Mouse (Mus musculus): Measurements from ENCODE around the gene Tbc1d8. TPM values are rescaled to one million over a fixed set of nuclear protein-coding genes. Genes with fewer than 3 reads are reported as not detected.

Gene Tbc1d8
- total RNA-seq, 2 experiments from 2014 or later, result 13.9 to 16.8 TPM

GRCm38 (mm10) chr1:39487370-39487769, 8.8 kb upstream of the Tbc1d8 start:
- DNase-seq (ENCODE audit: low spot score in 2 of 2), result no peak
- intact Hi-C loops (cut with DNase I), result no loop called here

- intact Hi-C loops (cut with DNase I), result no loop called here
- DNase-seq (ENCODE audit: low spot score in 2 of 2), result no peak
These were observed 3.7 kb upstream of the Tbc1d8 start for GRCm38 (mm10) chr1:39482115-39482815.

- intact Hi-C loops (cut with DNase I), result no loop called here
- no peak for DNase-seq (ENCODE audit: low spot score in 2 of 2)
These were observed 699 bp upstream of the Tbc1d8 start for GRCm38 (mm10) chr1:39479254-39479653.

- no peak for DNase-seq (ENCODE audit: low spot score in 2 of 2)
- intact Hi-C loops (cut with DNase I), result no loop called here
These were observed 293 bp upstream of the Tbc1d8 start for GRCm38 (mm10) chr1:39478896-39479200.

GRCm38 (mm10) chr1:39477064-39477463, 1.5 kb downstream of the Tbc1d8 start:
- DNase-seq (ENCODE audit: low spot score in 2 of 2), result no peak
- intact Hi-C loops (cut with DNase I), result no loop called here

GRCm38 (mm10) chr1:39476341-39476740, 2.2 kb downstream of the Tbc1d8 start:
- no peak for DNase-seq (ENCODE audit: low spot score in 2 of 2)
- intact Hi-C loops (cut with DNase I), result no loop called here

GRCm38 (mm10) chr1:39474516-39474915, 4.0 kb downstream of the Tbc1d8 start:
- intact Hi-C loops (cut with DNase I), result no loop called here
- DNase-seq (ENCODE audit: low spot score in 2 of 2), result no peak

GRCm38 (mm10) chr1:39471298-39471902, 7.2 kb downstream of the Tbc1d8 start:
- intact Hi-C loops (cut with DNase I), result no loop called here
- no peak for DNase-seq (ENCODE audit: low spot score in 2 of 2)

GRCm38 (mm10) chr1:39468982-39469381, 9.6 kb downstream of the Tbc1d8 start:
- DNase-seq (ENCODE audit: low spot score in 2 of 2), result no peak
- intact Hi-C loops (cut with DNase I), result no loop called here

- intact Hi-C loops (cut with DNase I), result no loop called here
- no peak for DNase-seq (ENCODE audit: low spot score in 2 of 2)
These were observed 12.0 kb downstream of the Tbc1d8 start for GRCm38 (mm10) chr1:39466526-39466925.

GRCm38 (mm10) chr1:39464760-39465159, 13.8 kb downstream of the Tbc1d8 start:
- DNase-seq (ENCODE audit: low spot score in 2 of 2), result no peak
- intact Hi-C loops (cut with DNase I), result no loop called here

GRCm38 (mm10) chr1:39462937-39463444, 15.6 kb downstream of the Tbc1d8 start:
- no peak for DNase-seq (ENCODE audit: low spot score in 2 of 2)
- intact Hi-C loops (cut with DNase I), result no loop called here

GRCm38 (mm10) chr1:39462036-39462435, 16.5 kb downstream of the Tbc1d8 start:
- intact Hi-C loops (cut with DNase I), result no loop called here
- DNase-seq (ENCODE audit: low spot score in 2 of 2), result peak in 1 of 2 experiments; percentile 58

GRCm38 (mm10) chr1:39460495-39460894, 18.1 kb downstream of the Tbc1d8 start:
- DNase-seq (ENCODE audit: low spot score in 2 of 2), result no peak
- intact Hi-C loops (cut with DNase I), result no loop called here

GRCm38 (mm10) chr1:39457887-39458874, 20.4 kb downstream of the Tbc1d8 start:
- no peak for DNase-seq (ENCODE audit: low spot score in 2 of 2)
- intact Hi-C loops (cut with DNase I), result no loop called here

- intact Hi-C loops (cut with DNase I), result no loop called here
- no peak for DNase-seq (ENCODE audit: low spot score in 2 of 2)
These were observed 22.1 kb downstream of the Tbc1d8 start for GRCm38 (mm10) chr1:39456421-39456853.

GRCm38 (mm10) chr1:39455350-39456023, 23.1 kb downstream of the Tbc1d8 start:
- no peak for DNase-seq (ENCODE audit: low spot score in 2 of 2)
- intact Hi-C loops (cut with DNase I), result no loop called here

GRCm38 (mm10) chr1:39454783-39455175, 23.8 kb downstream of the Tbc1d8 start:
- no peak for DNase-seq (ENCODE audit: low spot score in 2 of 2)
- intact Hi-C loops (cut with DNase I), result no loop called here

GRCm38 (mm10) chr1:39454108-39454782, 24.3 kb downstream of the Tbc1d8 start:
- intact Hi-C loops (cut with DNase I), result no loop called here

More at GRCm38 (mm10) chr1:39454108-39454782, 24.3 kb downstream of the Tbc1d8 start:
- no peak for DNase-seq (ENCODE audit: low spot score in 2 of 2)

Data from left cerebral cortex, postnatal 14 days (tissue).